Mouse (Mus musculus) ES-Bruce4 (cell line): Measurements from ENCODE around the gene 1700020N15Rik. TPM values are rescaled to one million over a fixed set of nuclear protein-coding genes. Genes with fewer than 3 reads are reported as not detected.
"Not testable (repeated sequence)": the region's sequence is repeated elsewhere in the genome, so short reads cannot be mapped to it uniquely, and the experiment has no call there.

Experiments
- H3K27ac ChIP-seq: 2 replicates; pipeline ENCODE4 v1.5.1; 2012; ENCODE audit warnings: low read length, inconsistent platforms; ENCODE audit not compliant: insufficient read depth
- H3K27me3 ChIP-seq: 2 replicates; pipeline ENCODE4 v1.6.1; 2012; ENCODE audit warnings: mild to moderate bottlenecking, low read length, inconsistent platforms; ENCODE audit not compliant: control insufficient read depth, poor library complexity, insufficient read depth, severe bottlenecking
- H3K36me3 ChIP-seq: 2 replicates; pipeline ENCODE4 v1.6.1; 2012; ENCODE audit warnings: inconsistent platforms, mild to moderate bottlenecking, low read length, moderate library complexity; ENCODE audit not compliant: control insufficient read depth, poor library complexity, insufficient read depth, severe bottlenecking
- H3K4me1 ChIP-seq: one replicate; pipeline ENCODE4 v1.8.1; 2011; ENCODE audit warnings: low read length; ENCODE audit not compliant: control insufficient read depth, insufficient read depth
- H3K4me3 ChIP-seq: 2 replicates; pipeline ENCODE4 v1.5.1; 2011; ENCODE audit warnings: low read depth, mild to moderate bottlenecking, low read length
- H3K9ac ChIP-seq: 2 replicates; pipeline ENCODE4 v1.6.1; 2012; ENCODE audit warnings: low read depth, mild to moderate bottlenecking, inconsistent platforms; ENCODE audit not compliant: poor library complexity, severe bottlenecking
- H3K9me3 ChIP-seq: replicated peaks from 2 replicates; pipeline ENCODE4 v1.6.1; 2012; ENCODE audit warnings: mild to moderate bottlenecking, low read length, inconsistent platforms; ENCODE audit not compliant: control insufficient read depth, poor library complexity, insufficient read depth, severe bottlenecking
- EP300 ChIP-seq: IDR thresholded peaks from 2 replicates; pipeline ENCODE4 v1.6.1; 2011; ENCODE audit warnings: low read depth, low read length; ENCODE audit not compliant: insufficient read depth
- POLR2A ChIP-seq: IDR thresholded peaks from one replicate; pipeline ENCODE4 v1.8.1; 2011; ENCODE audit warnings: low read length; ENCODE audit not compliant: insufficient read depth
- polyA plus RNA-seq: library from polyadenylated mRNA; stranded (reverse); fragments of >200 nt; gene quantifications from 2 replicates; pipeline ENCODE4 v1.2.4, GENCODE M21; 2011; ENCODE audit warnings: low read depth; ENCODE audit not compliant: missing spikeins, insufficient read depth, insufficient read length

The 1700020N15Rik gene
- polyA plus RNA-seq, result not detected in 2 replicates

- H3K9ac ChIP-seq, H3K27me3 ChIP-seq, H3K4me1 ChIP-seq, H3K36me3 ChIP-seq, H3K4me3 ChIP-seq, H3K27ac ChIP-seq, H3K9me3 ChIP-seq: not testable (repeated sequence)
Measured at GRCm38 (mm10) chrX:69945000-69945399, at the start of gene 1700020N15Rik. Gene 1700020N15Rik (plus strand): TSS chrX:69945300.

GRCm38 (mm10) chrX:69976790-69977579, 31.9 kb downstream of the 1700020N15Rik start:
- Histone ChIP-seq H3K27ac (no peak overlapping the region), H3K36me3 (no peaks in the 10 kb centered on the region), H3K4me3 (no peak overlapping the region), H3K9ac (no peak overlapping the region), H3K9me3 (no peaks in the 10 kb centered on the region), H3K27me3 (no peaks in the 10 kb centered on the region), H3K4me1 (no peaks in the 10 kb centered on the region)
- TF ChIP-seq EP300 (no peak), POLR2A (no peak)
